Mouse (Mus musculus) lung, embryonic 14.5 days (tissue): ENCODE data around the gene Gm7247. TPM values are rescaled to one million over a fixed set of nuclear protein-coding genes. Genes with fewer than 3 reads are reported as not detected.
"Not testable (repeated sequence)": the region's sequence is repeated elsewhere in the genome, so short reads cannot be mapped to it uniquely, and the experiment has no call there.

Source experiments
- ATAC-seq: fragments of 200-750 bp; cut with Nextera tagmentation; 2 replicates; pipeline ENCODE4 v1.8.0; 2017; ENCODE audit warnings: mild to moderate bottlenecking, moderate TSS enrichment, moderate library complexity; ENCODE audit not compliant: insufficient read depth
- DNase-seq: peaks from one replicate; pipeline ENCODE4 v3.0.0-alpha.2; 2015
- H3K27ac ChIP-seq: fragments of 300-500 bp; sonication (generic); 2 replicates; pipeline ENCODE4 v1.5.1; 2014; ENCODE audit warnings: low read depth, mild to moderate bottlenecking, moderate library complexity
- H3K27me3 ChIP-seq: fragments of 300-500 bp; sonication (generic); 2 replicates; pipeline ENCODE4 v1.6.1; 2014; ENCODE audit warnings: low read length, control low read depth; ENCODE audit not compliant: insufficient read depth
- H3K36me3 ChIP-seq: fragments of 300-500 bp; sonication (generic); 2 replicates; pipeline ENCODE4 v1.6.1; 2014; ENCODE audit warnings: control low read depth; ENCODE audit not compliant: insufficient read depth
- H3K4me1 ChIP-seq: fragments of 300-500 bp; sonication (generic); 2 replicates; pipeline ENCODE4 v1.6.1; 2014; ENCODE audit warnings: antibody characterized with exemption, control low read depth; ENCODE audit not compliant: insufficient read depth
- H3K4me2 ChIP-seq: fragments of 300-500 bp; sonication (generic); 2 replicates; pipeline ENCODE4 v1.6.1; 2014; ENCODE audit warnings: mild to moderate bottlenecking
- H3K4me3 ChIP-seq: fragments of 300-500 bp; sonication (generic); 2 replicates; pipeline ENCODE4 v1.5.1; 2014; ENCODE audit warnings: low read depth, low read length
- H3K9ac ChIP-seq: fragments of 300-500 bp; sonication (generic); 2 replicates; pipeline ENCODE4 v1.6.1; 2014
- H3K9me3 ChIP-seq: fragments of 300-500 bp; sonication (generic); 2 replicates; pipeline ENCODE4 v1.6.1; 2016; ENCODE audit warnings: low read depth, low read length, control low read depth
- CTCF ChIP-seq: IDR thresholded peaks from 2 replicates; pipeline ENCODE4 v1.5.1; 2016; ENCODE audit warnings: antibody characterized with exemption, low read depth
- WGBS: fragments of 180-500 bp; shearing (Covaris S2); extraction: QIAGEN DNeasy Blood & Tissue Kit; methylation state at CpG from one replicate; pipeline ENCODE4 v1.1.7; 2014; 5-methylcytosine and 5-hydroxymethylcytosine counted together
- polyA plus RNA-seq: library from polyadenylated mRNA; unstranded; fragments of >200 nt; fragmentation: Nextera tagmentation; extraction: Ambion mirVana; gene quantifications from 2 replicates; pipeline ENCODE4 v1.2.1, GENCODE M21; 2014

Gene Gm7247
- polyA plus RNA-seq, 1 experiment from 2014 or later: not detected

- no peak for TF ChIP-seq CTCF
- 78% methylated on average over 1 of the region's 1 CpGs for WGBS
- H3K36me3 ChIP-seq: no peaks in the 10 kb centered on the region
- H3K9me3 ChIP-seq: no peaks in the 10 kb centered on the region
- H3K27me3 ChIP-seq: no peaks in the 10 kb centered on the region
- no peaks in the 10 kb centered on the region for H3K4me1 ChIP-seq
- H3K4me2 ChIP-seq: no peak overlapping the region
- H3K27ac ChIP-seq: no peak overlapping the region
- H3K4me3 ChIP-seq: no peak overlapping the region
- ATAC-seq (no peak), DNase-seq (no peak)
- H3K9ac ChIP-seq: no peak overlapping the region
Measured at GRCm38 (mm10) chr14:51496955-51497354, 135.4 kb downstream of the Gm7247 start.

GRCm38 (mm10) chr14:51497958-51498357, 136.4 kb downstream of the Gm7247 start:
- ATAC-seq: no peak
- H3K36me3 ChIP-seq: no peaks in the 10 kb centered on the region
- no peaks in the 10 kb centered on the region for H3K4me1 ChIP-seq
- H3K27ac ChIP-seq: no peak overlapping the region
- DNase-seq: no peak
- no peak for TF ChIP-seq CTCF
- H3K4me2 ChIP-seq: no peak overlapping the region
- no peaks in the 10 kb centered on the region for H3K27me3 ChIP-seq
- 90% methylated on average over 2 of the region's 2 CpGs for WGBS
- no peaks in the 10 kb centered on the region for H3K9me3 ChIP-seq
- no peak overlapping the region for H3K4me3 ChIP-seq
- H3K9ac ChIP-seq: no peak overlapping the region

GRCm38 (mm10) chr14:51499707-51500275, 138.2 kb downstream of the Gm7247 start:
- no peak for TF ChIP-seq CTCF
- Histone ChIP-seq H3K9ac (no peak overlapping the region), H3K36me3 (no peaks in the 10 kb centered on the region), H3K27me3 (no peaks in the 10 kb centered on the region), H3K4me1 (no peaks in the 10 kb centered on the region), H3K9me3 (no peaks in the 10 kb centered on the region), H3K27ac (no peak overlapping the region), H3K4me2 (no peak overlapping the region), H3K4me3 (no peak overlapping the region)
- no peak for DNase-seq
- ATAC-seq: no peak
- 80% methylated on average over 2 of the region's 2 CpGs for WGBS

- no peaks in the 10 kb centered on the region for H3K27me3 ChIP-seq
- no peak overlapping the region for H3K27ac ChIP-seq
- H3K4me1 ChIP-seq: no peaks in the 10 kb centered on the region
- no peaks in the 10 kb centered on the region for H3K36me3 ChIP-seq
- no peak overlapping the region for H3K4me2 ChIP-seq
- no peak overlapping the region for H3K4me3 ChIP-seq
- ATAC-seq: no peak
- no peak for TF ChIP-seq CTCF
- WGBS: 85% methylated on average over 4 of the region's 4 CpGs
- no peaks in the 10 kb centered on the region for H3K9me3 ChIP-seq
- DNase-seq: no peak
- H3K9ac ChIP-seq: no peak overlapping the region
Measured at GRCm38 (mm10) chr14:51500461-51500860, 138.9 kb downstream of the Gm7247 start.

GRCm38 (mm10) chr14:51507416-51507815, 145.9 kb downstream of the Gm7247 start:
- no peak for TF ChIP-seq CTCF
- Histone ChIP-seq H3K9me3 (no peaks in the 10 kb centered on the region), H3K27me3 (no peaks in the 10 kb centered on the region), H3K9ac (no peak overlapping the region), H3K27ac (no peak overlapping the region), H3K4me3 (no peak overlapping the region), H3K36me3 (no peaks in the 10 kb centered on the region), H3K4me2 (no peak overlapping the region), H3K4me1 (no peaks in the 10 kb centered on the region)
- 93% methylated on average over 8 of the region's 8 CpGs for WGBS
- ATAC-seq (no peak), DNase-seq (no peak)

- Histone ChIP-seq H3K27ac (no peak within 1 kb of the TSS), H3K9ac (no peak within 1 kb of the TSS), H3K4me3 (no peak within 1 kb of the TSS), H3K27me3 (no peaks in the 10 kb centered on the region), H3K4me2 (no peak within 1 kb of the TSS), H3K9me3 (no peaks in the 10 kb centered on the region), H3K36me3 (no peaks in the 10 kb centered on the region), H3K4me1 (no peaks in the 10 kb centered on the region)
- no peak for DNase-seq
- 85% methylated on average over 4 of the region's 4 CpGs for WGBS
- TF ChIP-seq CTCF: no peak
- ATAC-seq: no peak
Measured at GRCm38 (mm10) chr14:51552490-51552889, 190.9 kb downstream of the Gm7247 start, which contains the start of gene Gm5622. TSS of gene Gm5622 (plus strand) at chr14:51552790.

- H3K9me3 ChIP-seq, H3K27me3 ChIP-seq, H3K27ac ChIP-seq, DNase-seq, H3K36me3 ChIP-seq, H3K4me1 ChIP-seq, H3K9ac ChIP-seq, H3K4me2 ChIP-seq, ATAC-seq, H3K4me3 ChIP-seq: not testable (repeated sequence)
- 87% methylated on average over 2 of the region's 2 CpGs for WGBS
Measured at GRCm38 (mm10) chr14:51573963-51574362, 212.4 kb downstream of the Gm7247 start, which contains the start of gene Gm17175. TSS of gene Gm17175 (minus strand) at chr14:51574063.

GRCm38 (mm10) chr14:51592039-51592438, 230.5 kb downstream of the Gm7247 start, which contains the start of gene Gm17174:
TSS of gene Gm17174 (minus strand) at chr14:51592139.
- DNase-seq, H3K9ac ChIP-seq, H3K27ac ChIP-seq, ATAC-seq, H3K4me3 ChIP-seq, H3K4me2 ChIP-seq, H3K9me3 ChIP-seq, H3K4me1 ChIP-seq, H3K27me3 ChIP-seq, H3K36me3 ChIP-seq: not testable (repeated sequence)
- WGBS: 92% methylated on average over 4 of the region's 4 CpGs
